Mouse (Mus musculus) adrenal gland, postnatal 25 days (tissue): ENCODE measurements at regions not wholly inside any gene's neighbourhood (a gene's known extent, or its start where the extent isn't known, plus 50 kb on each side); places are given as distances from the start of the nearest gene placed in this dataset.
"Not testable (repeated sequence)": the region's sequence is repeated elsewhere in the genome, so short reads cannot be mapped to it uniquely, and the experiment has no call there.

ENCODE experiments used
- DNase-seq: peaks from one replicate; pipeline ENCODE4 v3.0.0; 2021; ENCODE audit warnings: mixed read lengths

GRCm38 (mm10) chr11:7796373-7796772 lies 582.6 kb upstream of the Igfbp3 start:
- no peak for DNase-seq

- no peak for DNase-seq
Observed at GRCm38 (mm10) chr11:7794206-7794605, 580.5 kb upstream of the Igfbp3 start.

DNA sequence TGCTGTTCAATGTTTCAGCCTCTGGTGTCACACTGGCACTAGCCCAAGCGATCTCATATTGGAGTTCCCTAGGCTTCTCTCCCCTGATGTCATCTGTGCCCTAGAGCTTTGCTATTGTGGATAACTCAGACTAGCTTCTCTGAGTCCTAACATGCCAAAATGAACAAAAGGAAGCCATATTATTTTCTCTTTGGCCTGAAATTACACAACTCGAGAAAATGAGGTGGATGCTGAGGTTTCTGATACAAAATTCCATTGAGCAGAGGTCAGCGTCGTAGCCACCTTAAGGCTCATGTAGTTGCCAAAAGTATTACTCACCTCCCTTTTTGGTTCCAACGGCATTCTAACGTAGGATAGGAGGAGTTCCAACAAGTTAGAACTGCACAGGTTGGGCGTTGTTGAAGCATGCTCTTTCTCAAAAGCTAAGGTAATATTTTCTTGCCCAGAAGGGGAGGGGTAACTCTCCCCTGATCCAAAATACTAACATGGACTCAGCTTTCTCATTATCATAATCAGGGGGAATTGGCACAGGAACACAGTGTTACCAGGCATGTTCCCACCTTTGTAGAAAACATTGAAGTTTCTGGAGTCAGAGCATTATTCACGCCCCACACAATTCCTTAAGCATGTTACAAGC lies 566.9 kb upstream of the Igfbp3 start:
- no peak for DNase-seq

- DNase-seq, result not testable (repeated sequence)
Observed at GRCm38 (mm10) chr11:7775361-7775760, 561.6 kb upstream of the Igfbp3 start.

DNA sequence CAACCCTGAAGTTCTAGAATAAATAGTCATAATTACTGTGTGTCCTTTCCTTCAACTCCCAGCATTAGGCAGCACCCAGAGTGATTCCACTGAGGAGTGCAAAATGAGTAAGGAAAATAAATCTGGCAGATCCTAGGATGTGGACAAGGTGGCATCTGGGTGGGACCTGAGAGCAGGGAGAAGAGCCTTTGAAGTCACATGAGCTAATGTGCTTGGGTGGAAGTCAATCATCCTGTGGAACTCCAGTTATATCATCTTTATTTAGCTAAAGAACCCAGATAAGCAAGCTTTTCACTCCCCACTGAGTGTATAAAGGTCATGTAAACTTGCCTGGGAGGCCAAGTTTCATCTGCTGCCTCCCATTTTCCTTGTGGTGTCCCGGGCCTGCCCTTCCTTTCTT lies 551.6 kb upstream of the Igfbp3 start:
- DNase-seq, result no peak

DNA sequence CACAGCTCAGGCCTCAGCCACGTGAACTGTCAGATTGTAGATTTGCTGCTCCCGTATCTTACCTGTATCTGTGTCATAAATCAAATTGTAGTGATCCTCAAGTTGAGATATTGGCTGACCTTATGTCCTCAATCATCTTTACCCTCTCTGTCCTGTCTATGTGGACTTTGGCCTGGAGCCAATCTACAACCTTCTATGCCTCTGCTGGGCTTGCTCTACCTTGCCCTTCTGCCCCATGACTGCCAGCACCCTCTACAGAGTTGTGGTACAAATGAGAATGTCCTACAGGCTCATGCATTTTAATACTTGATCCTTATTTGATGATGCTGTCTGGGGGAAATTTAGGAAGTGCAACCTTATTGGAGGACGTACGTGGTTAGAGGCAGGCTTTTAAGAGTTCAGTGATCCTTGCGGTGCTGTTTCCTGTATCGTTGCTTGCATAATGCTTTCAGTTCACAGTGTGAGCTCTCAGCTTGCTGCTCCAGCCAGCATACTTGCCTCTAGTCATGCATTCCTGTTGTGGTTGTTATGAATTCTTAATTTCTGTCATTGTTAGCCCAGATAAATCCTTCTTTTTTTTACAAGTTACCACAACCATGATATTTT lies 545.2 kb upstream of the Igfbp3 start:
- DNase-seq, result no peak
